Mouse (Mus musculus): ENCODE data around the gene Ankrd23. TPM values are rescaled to one million over a fixed set of nuclear protein-coding genes. Genes with fewer than 3 reads are reported as not detected.
"Not testable (repeated sequence)": the region's sequence is repeated elsewhere in the genome, so short reads cannot be mapped to it uniquely, and the experiment has no call there.

Ankrd23 gene
- 21.3 and 26.1 TPM in 2 replicates for polyA plus RNA-seq (2012; rRNA removed)

- DNase-seq (ENCODE audit: low spot score), result not testable (repeated sequence)
Measured at GRCm38 (mm10) chr1:36536783-36537182, at the start of gene Ankrd23. Gene Ankrd23 (minus strand): TSS chr1:36536883.

- no peak for DNase-seq (ENCODE audit: low spot score)
Measured at GRCm38 (mm10) chr1:36586288-36586687, 49.6 kb upstream of the Ankrd23 start.

DNA sequence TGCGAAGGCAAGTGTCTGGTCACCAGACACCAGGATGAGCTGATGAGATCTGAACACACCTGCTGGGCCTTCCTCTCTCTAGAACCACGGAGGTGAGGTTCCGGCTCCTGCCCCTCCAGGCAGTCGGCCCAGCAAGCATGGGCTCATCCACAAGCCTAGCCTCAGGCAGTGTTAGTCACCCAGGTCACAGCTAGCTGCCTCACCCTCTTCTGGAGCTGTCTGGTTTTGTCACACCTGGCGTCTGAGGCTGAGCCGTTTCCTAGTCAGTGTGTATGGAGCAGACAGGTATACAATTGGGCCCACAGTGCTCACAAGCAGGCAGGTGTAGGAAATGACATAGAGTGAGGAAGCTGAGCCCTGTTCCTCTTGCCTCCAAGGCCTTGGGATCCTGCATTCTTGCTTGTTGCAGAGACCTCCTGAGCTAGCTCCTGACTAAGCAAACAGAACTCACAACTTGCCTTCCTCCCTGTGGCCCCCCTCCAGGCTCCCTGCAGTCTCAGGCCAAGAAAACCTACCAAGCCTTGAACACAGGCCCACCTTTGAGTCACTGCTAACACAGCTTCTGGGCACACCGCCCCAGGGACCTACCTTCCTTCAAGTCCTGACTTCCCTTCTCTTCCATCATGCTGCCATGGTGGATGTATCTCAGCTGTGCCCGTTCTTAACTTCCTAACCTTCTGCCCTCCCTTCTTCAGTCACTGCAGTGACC, 46.9 kb upstream of the Ankrd23 start:
- DNase-seq (ENCODE audit: low spot score), result no peak

- no peak for DNase-seq (ENCODE audit: low spot score)
Measured at GRCm38 (mm10) chr1:36582211-36582610, 45.5 kb upstream of the Ankrd23 start.

DNA sequence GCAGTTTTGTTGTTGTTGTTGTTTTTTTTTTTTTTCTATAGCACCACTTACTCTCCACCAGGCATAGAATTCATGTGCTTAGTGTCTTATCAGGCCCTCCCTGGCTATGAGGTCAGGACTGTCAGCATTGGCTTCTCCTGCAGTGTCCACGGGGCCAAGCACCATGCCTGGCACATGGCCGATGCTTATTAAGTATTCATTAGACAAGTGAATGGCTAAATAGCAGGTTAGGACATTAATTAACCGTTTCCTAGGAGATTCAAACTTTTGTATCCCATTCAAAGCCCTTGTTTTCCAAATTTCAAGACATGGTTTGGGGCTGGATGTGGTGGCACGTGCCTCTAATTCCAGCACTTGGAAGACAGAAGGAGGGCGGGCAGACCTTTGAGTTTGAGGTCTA, 44.6 kb upstream of the Ankrd23 start:
- DNase-seq (ENCODE audit: low spot score), result no peak

GRCm38 (mm10) chr1:36580384-36581207, 43.9 kb upstream of the Ankrd23 start:
- no peak for DNase-seq (ENCODE audit: low spot score)

DNA sequence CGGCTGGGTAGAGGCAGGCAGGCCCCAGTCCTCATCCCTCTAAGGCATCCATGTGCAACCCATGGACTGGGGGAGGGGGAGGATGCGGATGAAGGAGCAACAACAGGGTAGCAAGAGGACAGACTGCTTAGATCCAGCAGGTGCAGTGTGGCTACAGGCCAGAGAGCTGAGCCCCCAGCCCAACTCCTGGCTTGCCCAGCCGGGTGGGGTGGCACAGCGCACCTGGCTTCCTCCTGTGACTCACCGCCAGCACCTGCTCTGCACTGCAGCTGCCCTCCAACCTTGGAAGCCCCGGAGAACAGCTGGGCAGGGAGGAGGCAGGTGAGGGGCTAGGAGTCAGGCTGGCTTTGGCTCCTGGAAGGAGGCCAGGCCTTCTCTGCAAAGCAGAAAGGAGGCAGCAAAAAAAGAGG, 43.3 kb upstream of the Ankrd23 start:
- DNase-seq (ENCODE audit: low spot score), result no peak

DNA sequence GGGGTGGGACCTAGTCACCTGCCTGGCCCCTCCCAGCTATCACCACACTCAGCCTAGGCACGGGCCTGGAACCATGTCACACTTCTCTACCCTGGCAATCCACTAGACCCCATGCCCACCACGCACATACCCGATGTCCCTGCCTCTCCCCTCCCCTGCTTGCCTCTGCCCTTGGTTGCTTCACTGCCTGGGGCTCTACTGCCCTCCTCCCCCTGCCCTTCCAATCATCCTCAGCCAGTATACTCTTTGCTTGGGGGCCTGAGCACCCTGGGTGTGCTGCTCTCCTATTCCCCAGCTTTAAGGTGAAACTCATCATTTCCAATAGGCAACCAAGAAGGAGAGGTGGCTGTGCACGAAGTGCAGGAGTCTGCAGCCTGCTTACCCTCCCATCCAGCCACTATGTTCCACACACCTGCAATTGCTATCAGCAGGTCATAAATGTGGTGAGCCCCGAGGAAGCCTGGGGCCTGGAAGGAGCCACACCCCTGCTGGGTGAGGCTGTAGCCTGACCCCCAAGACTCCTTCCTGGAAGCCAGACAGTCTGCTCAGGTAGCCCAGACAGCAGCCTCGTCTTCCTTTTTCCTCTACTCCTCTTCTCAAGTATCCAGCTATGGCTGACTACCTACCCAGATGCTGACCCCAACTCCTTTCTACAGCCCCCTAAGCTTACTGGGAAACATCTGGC, 40.5 kb upstream of the Ankrd23 start:
- no peak for DNase-seq (ENCODE audit: low spot score)

DNA sequence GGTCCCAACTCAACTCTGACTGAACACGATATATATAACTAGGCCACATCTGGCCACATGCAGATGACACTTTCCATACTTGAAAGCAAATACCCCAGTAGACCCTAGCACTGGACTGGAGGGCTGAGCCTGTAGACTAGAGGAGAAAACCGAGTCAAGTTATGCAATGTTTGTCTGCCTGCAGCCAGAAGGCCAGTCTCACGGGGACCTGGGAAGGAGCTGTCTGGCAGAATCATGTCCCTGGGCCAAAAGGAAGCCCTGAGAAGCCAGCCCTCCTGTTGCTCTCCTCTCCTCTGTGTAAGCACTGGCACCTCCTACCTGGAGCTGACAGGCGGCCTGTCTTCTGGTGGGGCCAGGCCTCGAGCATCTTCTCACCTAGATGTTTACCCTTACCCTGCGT, 38.7 kb upstream of the Ankrd23 start:
- DNase-seq (ENCODE audit: low spot score), result no peak

DNA sequence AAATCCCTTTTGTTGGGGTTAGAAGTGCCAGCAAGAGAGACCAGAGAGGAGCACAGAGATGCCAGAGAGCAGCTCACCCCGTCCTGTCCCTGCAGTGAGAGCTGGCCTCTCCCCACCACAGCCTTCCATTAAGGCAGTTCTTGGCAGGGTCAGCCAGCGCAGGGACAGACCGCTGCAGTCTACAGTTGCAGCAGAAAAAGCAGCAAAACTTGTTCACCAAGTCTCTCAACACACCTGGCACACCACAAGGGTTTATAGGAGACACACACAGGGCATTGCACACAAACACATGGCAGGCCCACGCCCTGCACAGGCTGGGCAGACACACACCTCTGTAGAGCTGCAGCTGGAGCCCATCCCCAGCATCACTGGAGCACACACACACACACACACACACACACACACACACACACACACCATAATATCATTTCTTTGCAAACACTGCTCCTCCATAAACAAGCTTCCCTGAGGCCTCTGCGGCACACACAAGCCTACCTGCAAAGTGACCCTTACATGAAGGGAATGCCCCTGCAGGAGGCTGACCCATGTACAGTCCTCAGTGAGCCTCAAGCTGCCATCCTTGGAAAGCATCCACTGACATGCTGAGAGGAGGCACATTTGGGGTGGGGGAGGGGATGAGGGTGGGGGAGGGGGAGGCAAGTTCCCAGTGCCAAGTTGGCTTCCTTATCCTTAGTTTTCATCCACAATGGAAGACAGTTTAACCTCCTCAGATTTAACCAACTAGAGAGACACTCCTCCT, 37.7 kb upstream of the Ankrd23 start:
- DNase-seq (ENCODE audit: low spot score), result no peak

DNA sequence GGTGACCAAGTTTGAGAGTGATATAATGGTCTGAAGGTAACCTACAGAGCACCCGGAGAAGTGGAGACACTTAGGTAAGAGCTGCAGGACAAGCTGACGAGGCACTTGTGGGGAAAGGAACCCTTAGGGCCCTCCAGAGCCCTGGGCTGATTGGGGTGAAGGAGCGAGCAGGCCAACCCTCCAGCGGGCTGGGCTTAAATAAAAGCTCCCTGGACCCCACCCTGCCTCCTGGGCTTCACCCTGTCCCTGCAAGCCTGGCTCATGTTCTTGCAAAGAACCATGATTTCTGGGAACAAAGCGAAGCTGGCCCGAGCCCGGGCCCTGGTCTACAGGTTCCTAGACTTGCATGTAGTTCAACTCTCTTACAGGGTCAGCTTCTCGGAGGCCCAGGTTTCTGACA, 36.8 kb upstream of the Ankrd23 start:
- no peak for DNase-seq (ENCODE audit: low spot score)

DNA sequence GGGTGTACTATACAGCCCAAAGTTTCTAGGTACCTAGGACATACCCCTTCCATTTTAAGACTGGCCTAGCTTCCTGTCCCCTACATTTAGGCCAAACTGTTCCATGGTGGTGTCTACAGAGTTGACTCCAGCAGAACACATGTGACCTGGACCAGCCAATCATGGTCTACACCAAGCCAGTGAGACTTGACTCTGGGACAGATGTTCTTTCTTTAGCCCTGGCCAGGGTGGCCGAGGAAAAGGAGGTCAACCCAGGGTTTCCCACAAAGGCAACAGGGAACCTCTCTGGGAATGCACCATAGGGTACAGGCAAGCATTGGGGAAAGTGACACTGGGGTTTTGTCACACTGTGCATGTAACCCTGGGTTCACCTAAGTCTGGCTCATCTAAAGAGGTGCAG, 36.0 kb upstream of the Ankrd23 start:
- DNase-seq (ENCODE audit: low spot score), result no peak

DNA sequence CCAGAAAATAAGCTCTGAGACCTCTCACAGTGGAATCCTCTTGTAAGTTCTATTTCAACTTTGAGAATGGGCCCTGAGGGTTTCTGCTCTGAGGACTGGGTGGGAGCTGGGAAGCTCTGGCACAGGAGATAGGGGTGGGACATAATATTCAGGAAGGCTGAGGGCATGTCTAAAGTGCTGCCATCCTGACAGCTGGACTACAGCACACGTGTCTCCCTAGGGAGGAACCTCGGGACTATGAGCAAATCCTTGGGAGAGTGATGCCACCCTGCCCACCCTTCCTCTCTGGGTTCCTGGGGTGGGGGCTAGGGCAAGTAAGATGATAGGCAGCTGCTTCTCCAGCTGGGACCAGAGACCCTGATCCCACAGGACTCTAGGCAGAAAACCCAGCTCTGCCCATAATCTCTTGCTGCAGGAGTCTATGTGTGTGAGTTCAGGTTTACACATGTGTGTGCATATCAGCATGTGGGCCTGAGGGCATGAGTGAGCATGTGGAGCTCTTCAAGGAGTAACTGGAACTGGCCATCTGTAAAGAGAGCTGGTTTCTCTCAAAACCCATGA, 35.5 kb upstream of the Ankrd23 start:
- DNase-seq (ENCODE audit: low spot score), result no peak

DNA sequence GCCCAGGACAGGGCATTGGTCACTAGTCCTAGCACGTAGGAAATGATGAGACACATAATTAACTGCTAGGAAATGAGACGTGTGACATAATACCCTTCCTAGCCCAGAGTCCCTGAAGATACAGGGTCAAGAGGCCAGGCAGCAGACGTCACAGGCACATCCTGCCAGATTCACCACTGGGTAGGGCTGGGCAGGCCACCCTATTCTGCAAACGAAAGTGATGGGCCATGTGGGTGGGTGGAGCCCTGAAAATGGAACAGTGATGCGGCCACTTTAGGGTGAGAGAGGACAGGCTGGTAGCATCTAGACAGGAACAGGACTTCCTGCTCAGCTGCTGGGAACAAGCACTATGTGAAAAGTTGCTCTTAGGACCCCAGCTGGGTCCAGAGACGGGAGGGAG, 34.9 kb upstream of the Ankrd23 start:
- DNase-seq (ENCODE audit: low spot score), result no peak

DNA sequence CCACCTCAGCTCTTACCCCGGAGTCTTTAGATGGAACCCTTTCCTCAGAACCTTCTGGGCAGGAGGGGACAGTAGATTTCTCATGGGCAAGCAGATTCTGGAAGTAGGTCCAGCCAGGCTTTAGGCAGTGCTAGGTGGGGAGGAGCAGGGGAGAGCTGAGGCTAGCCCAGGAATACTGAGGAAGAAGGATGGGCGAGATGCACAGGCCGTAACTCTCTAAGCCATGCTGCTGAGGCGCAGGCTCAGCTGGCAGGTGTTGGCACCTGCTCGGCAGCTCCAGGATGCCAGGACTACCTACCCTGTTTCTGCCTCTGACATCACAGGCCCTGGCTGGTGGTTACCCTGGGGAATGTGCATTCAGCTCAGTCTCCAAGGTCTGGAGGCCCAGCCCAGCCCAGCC, 33.6 kb upstream of the Ankrd23 start:
- DNase-seq (ENCODE audit: low spot score), result no peak

DNA sequence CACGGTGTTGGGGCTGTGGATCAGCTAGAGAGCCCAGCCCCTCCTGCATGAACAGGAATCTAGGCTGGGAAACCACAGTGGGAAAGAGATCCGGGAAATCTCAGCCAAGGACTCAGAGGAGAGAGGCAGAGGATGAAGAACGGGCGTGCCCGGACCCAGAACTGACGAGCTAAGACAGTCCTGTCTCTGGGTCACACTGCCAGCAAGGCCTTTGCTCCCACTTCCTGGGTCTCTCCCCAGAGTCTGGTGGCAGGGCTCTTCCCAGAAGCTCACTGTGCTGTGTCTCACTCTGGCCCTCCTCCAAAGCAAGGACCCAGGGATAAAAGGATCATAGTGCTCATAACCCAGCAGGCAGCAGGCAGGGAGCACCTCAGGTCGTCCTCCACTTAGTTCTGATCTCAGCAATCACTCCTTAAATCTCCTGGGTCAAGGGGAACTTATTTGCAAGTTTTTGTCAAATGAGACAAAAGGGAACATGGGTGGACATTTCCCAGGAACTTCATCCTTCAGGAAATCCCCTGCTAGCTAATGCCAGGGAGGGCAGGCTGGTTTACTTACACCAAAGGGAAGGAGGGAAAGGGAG, 33.1 kb upstream of the Ankrd23 start:
- no peak for DNase-seq (ENCODE audit: low spot score)

- no peak for DNase-seq (ENCODE audit: low spot score)
Measured at GRCm38 (mm10) chr1:36568776-36569175, 32.1 kb upstream of the Ankrd23 start.

DNA sequence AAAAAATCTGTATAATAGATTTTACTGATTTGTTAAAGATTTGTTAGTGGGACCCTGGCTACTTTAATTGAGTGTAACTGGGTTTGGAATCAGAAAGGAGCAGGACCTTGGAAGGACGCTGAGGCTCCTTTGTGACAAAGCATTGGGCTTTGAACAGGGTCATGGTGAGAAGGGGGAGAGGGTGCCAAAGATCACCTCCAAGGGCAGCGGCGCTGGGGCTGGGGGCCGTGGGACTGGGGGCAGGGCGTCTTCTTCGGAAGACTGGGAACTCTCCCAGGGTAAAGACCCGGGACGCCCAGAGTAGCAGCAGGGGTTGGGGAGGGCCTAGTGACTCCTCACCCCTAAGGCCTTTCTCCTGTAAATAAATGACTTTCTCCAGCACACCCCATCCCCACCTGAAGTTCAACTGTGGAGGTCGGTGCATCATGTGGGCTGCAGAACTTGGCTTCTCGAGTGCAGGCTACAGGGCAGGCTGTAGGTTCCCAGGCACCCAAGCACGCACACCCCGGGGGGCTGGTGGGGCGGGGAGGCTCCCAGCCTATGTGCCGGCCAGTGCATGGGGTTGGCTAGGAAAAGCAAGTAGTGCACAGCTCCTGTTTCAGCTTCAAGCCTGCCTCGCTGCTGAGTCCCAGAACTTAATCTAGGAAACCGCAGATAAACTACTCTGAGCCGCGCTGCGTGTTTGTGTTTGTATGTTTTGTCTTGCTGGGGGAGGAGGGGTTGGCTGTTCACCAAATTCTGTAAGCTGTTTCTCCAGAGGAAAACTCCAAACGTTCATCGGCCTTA, 31.3 kb upstream of the Ankrd23 start:
- DNase-seq (ENCODE audit: low spot score), result no peak

- no peak for DNase-seq (ENCODE audit: low spot score)
Measured at GRCm38 (mm10) chr1:36566425-36566824, 29.7 kb upstream of the Ankrd23 start.

GRCm38 (mm10) chr1:36564101-36564500, 27.4 kb upstream of the Ankrd23 start:
- DNase-seq (ENCODE audit: low spot score), result no peak
